Mouse (Mus musculus) heart, embryonic 10.5 days (tissue): Measurements from ENCODE around the gene Hmcn1. TPM values are rescaled to one million over a fixed set of nuclear protein-coding genes. Genes with fewer than 3 reads are reported as not detected.
A peak's percentile ranks its signal among the peaks of the same experiment; 100 is the strongest.

Experiments used
- DNase-seq: peaks from one replicate; pipeline ENCODE4 v3.0.0-alpha.2; 2017; ENCODE audit warnings: low spot score
- H3K27ac ChIP-seq: fragments of 300-500 bp; sonication (generic); 2 replicates; pipeline ENCODE4 v1.5.1; 2016; ENCODE audit warnings: mild to moderate bottlenecking
- H3K27me3 ChIP-seq: fragments of 300-500 bp; sonication (generic); 2 replicates; pipeline ENCODE4 v1.6.1; 2016; ENCODE audit warnings: mild to moderate bottlenecking; ENCODE audit not compliant: poor library complexity, insufficient read depth, severe bottlenecking
- H3K36me3 ChIP-seq: fragments of 300-500 bp; sonication (generic); 2 replicates; pipeline ENCODE4 v1.6.1; 2016; ENCODE audit warnings: mild to moderate bottlenecking, moderate library complexity
- H3K4me1 ChIP-seq: fragments of 300-500 bp; sonication (generic); 2 replicates; pipeline ENCODE4 v1.6.1; 2016; ENCODE audit warnings: mild to moderate bottlenecking
- H3K4me3 ChIP-seq: fragments of 300-500 bp; sonication (generic); 2 replicates; pipeline ENCODE4 v1.5.1; 2016; ENCODE audit warnings: mild to moderate bottlenecking, moderate library complexity
- H3K9me3 ChIP-seq: fragments of 300-500 bp; sonication (generic); 2 replicates; pipeline ENCODE4 v1.6.1; 2016; ENCODE audit warnings: mild to moderate bottlenecking, moderate library complexity
- WGBS: fragments of 180-500 bp; shearing (Covaris S2); methylation state at CpG from one replicate; pipeline ENCODE4 v1.1.7; 2016; 5-methylcytosine and 5-hydroxymethylcytosine counted together
- polyA plus RNA-seq: library from polyadenylated mRNA; unstranded; fragments of >200 nt; fragmentation: Nextera tagmentation; extraction: Ambion mirVana; gene quantifications from 2 replicates; pipeline ENCODE4 v1.2.1, GENCODE M21; 2016

Gene Hmcn1
- polyA plus RNA-seq, 1 experiment from 2014 or later, result 8.8 TPM

- H3K36me3 ChIP-seq, result no peaks in the 10 kb centered on the region
- no peaks in the 10 kb centered on the region for H3K4me1 ChIP-seq
- H3K4me3 ChIP-seq, result no peak overlapping the region
- no peak for DNase-seq
- no peak overlapping the region for H3K27ac ChIP-seq
- WGBS, result 77% methylated on average over 2 of the region's 2 CpGs
- no peaks in the 10 kb centered on the region for H3K27me3 ChIP-seq
- no peaks in the 10 kb centered on the region for H3K9me3 ChIP-seq
These were observed 26.1 kb upstream of the Hmcn1 start for GRCm38 (mm10) chr1:151019273-151019890.

- H3K36me3 ChIP-seq, result no peaks in the 10 kb centered on the region
- H3K27me3 ChIP-seq, result no peaks in the 10 kb centered on the region
- 28% methylated on average over 7 of the region's 7 CpGs for WGBS
- H3K27ac ChIP-seq, result no peak overlapping the region
- H3K4me3 ChIP-seq, result no peak overlapping the region
- DNase-seq, result no peak
- no peaks in the 10 kb centered on the region for H3K4me1 ChIP-seq
- H3K9me3 ChIP-seq, result no peaks in the 10 kb centered on the region
These were observed 17.8 kb upstream of the Hmcn1 start for GRCm38 (mm10) chr1:151011056-151011455.

GRCm38 (mm10) chr1:151009115-151009797 lies 16.0 kb upstream of the Hmcn1 start:
- Histone ChIP-seq H3K27ac (no peak overlapping the region), H3K4me1 (no peaks in the 10 kb centered on the region), H3K27me3 (no peaks in the 10 kb centered on the region), H3K4me3 (no peak overlapping the region), H3K9me3 (no peaks in the 10 kb centered on the region), H3K36me3 (no peaks in the 10 kb centered on the region)
- no peak for DNase-seq
- WGBS, result 29% methylated on average over 6 of the region's 6 CpGs

- 61% methylated on average over 4 of the region's 4 CpGs for WGBS
- H3K4me3 ChIP-seq, result no peak overlapping the region
- H3K9me3 ChIP-seq, result no peaks in the 10 kb centered on the region
- no peaks in the 10 kb centered on the region for H3K36me3 ChIP-seq
- H3K27me3 ChIP-seq, result no peaks in the 10 kb centered on the region
- H3K4me1 ChIP-seq, result no peaks in the 10 kb centered on the region
- H3K27ac ChIP-seq, result no peak overlapping the region
- DNase-seq, result no peak
These were observed 14.5 kb upstream of the Hmcn1 start for GRCm38 (mm10) chr1:151007747-151008146.

GRCm38 (mm10) chr1:151004007-151004406 lies 10.8 kb upstream of the Hmcn1 start:
- H3K36me3 ChIP-seq, result no peaks in the 10 kb centered on the region
- WGBS, result 73% methylated on average over 5 of the region's 5 CpGs
- no peak for DNase-seq
- H3K27ac ChIP-seq, result no peak overlapping the region
- H3K4me1 ChIP-seq, result peaks cover 23% of the 10 kb centered on the region
- H3K27me3 ChIP-seq, result no peaks in the 10 kb centered on the region
- H3K4me3 ChIP-seq, result no peak overlapping the region
- H3K9me3 ChIP-seq, result no peaks in the 10 kb centered on the region

- no peak for DNase-seq
- H3K4me1 ChIP-seq, result peaks cover 23% of the 10 kb centered on the region
- H3K4me3 ChIP-seq, result no peak overlapping the region
- H3K27ac ChIP-seq, result peak overlapping the region; percentile 50
- no peaks in the 10 kb centered on the region for H3K9me3 ChIP-seq
- 57% methylated on average over 8 of the region's 8 CpGs for WGBS
- H3K27me3 ChIP-seq, result no peaks in the 10 kb centered on the region
- no peaks in the 10 kb centered on the region for H3K36me3 ChIP-seq
These were observed 8.7 kb upstream of the Hmcn1 start for GRCm38 (mm10) chr1:151001868-151002428.

GRCm38 (mm10) chr1:151000714-151001113 lies 7.5 kb upstream of the Hmcn1 start:
- Histone ChIP-seq H3K27ac (peak overlapping the region; percentile 47; the same call in 1 of the 2 replicates), H3K27me3 (no peaks in the 10 kb centered on the region), H3K4me1 (peaks cover 23% of the 10 kb centered on the region), H3K4me3 (peak overlapping the region; percentile 15; the same call in 1 of the 2 replicates), H3K36me3 (no peaks in the 10 kb centered on the region), H3K9me3 (no peaks in the 10 kb centered on the region)
- 48% methylated on average over 13 of the region's 13 CpGs for WGBS
- DNase-seq, result no peak

GRCm38 (mm10) chr1:150994612-150995011 lies 1.4 kb upstream of the Hmcn1 start:
- H3K9me3 ChIP-seq, result no peaks in the 10 kb centered on the region
- H3K27ac ChIP-seq, result no peak overlapping the region
- no peak overlapping the region for H3K4me3 ChIP-seq
- H3K27me3 ChIP-seq, result no peaks in the 10 kb centered on the region
- 85% methylated on average over 2 of the region's 2 CpGs for whole genome bisulfite sequencing
- no peak for DNase-seq
- peaks cover 20% of the 10 kb centered on the region; the same call in 1 of the 2 replicates for H3K4me1 ChIP-seq
- H3K36me3 ChIP-seq, result no peaks in the 10 kb centered on the region

- WGBS, result 2% methylated on average over 6 of the region's 6 CpGs
These were observed 499 bp downstream of the Hmcn1 start for GRCm38 (mm10) chr1:150992711-150993161.

GRCm38 (mm10) chr1:150991745-150992554 lies 1.3 kb downstream of the Hmcn1 start:
- Histone ChIP-seq H3K9me3 (no peaks in the 10 kb centered on the region), H3K4me3 (peak overlapping the region; percentile 78), H3K27me3 (no peaks in the 10 kb centered on the region), H3K27ac (peak overlapping the region; percentile 95), H3K4me1 (peaks cover 30% of the 10 kb centered on the region; the same call in 1 of the 2 replicates), H3K36me3 (no peaks in the 10 kb centered on the region)
- WGBS, result 10% methylated on average over 10 of the region's 10 CpGs
- no peak for DNase-seq

More at GRCm38 (mm10) chr1:150992711-150993161, 499 bp downstream of the Hmcn1 start:
- no peak for DNase-seq
- peak overlapping the region; percentile 78 for H3K4me3 ChIP-seq
- H3K4me1 ChIP-seq, result peaks cover 29% of the 10 kb centered on the region; the same call in 1 of the 2 replicates
- H3K36me3 ChIP-seq, result no peaks in the 10 kb centered on the region
- H3K27ac ChIP-seq, result peak overlapping the region; percentile 95
- H3K9me3 ChIP-seq, result no peaks in the 10 kb centered on the region
- no peaks in the 10 kb centered on the region for H3K27me3 ChIP-seq

GRCm38 (mm10) chr1:150984888-150985287 lies 8.3 kb downstream of the Hmcn1 start:
- Histone ChIP-seq H3K27me3 (no peaks in the 10 kb centered on the region), H3K4me1 (peaks cover 38% of the 10 kb centered on the region), H3K27ac (0 out of 2 replicates have a peak overlapping the region, but pooled peaks have one; percentile 31), H3K9me3 (no peaks in the 10 kb centered on the region), H3K4me3 (no peak overlapping the region), H3K36me3 (no peaks in the 10 kb centered on the region)
- 30% methylated on average over 4 of the region's 4 CpGs for WGBS
- DNase-seq, result no peak

- DNase-seq, result no peak
- no peak overlapping the region for H3K4me3 ChIP-seq
- H3K36me3 ChIP-seq, result no peaks in the 10 kb centered on the region
- no peaks in the 10 kb centered on the region for H3K27me3 ChIP-seq
- peak overlapping the region; percentile 31; the same call in 1 of the 2 replicates for H3K27ac ChIP-seq
- H3K9me3 ChIP-seq, result no peaks in the 10 kb centered on the region
- WGBS, result 36% methylated on average over 6 of the region's 6 CpGs
- H3K4me1 ChIP-seq, result peaks cover 38% of the 10 kb centered on the region
These were observed 9.1 kb downstream of the Hmcn1 start for GRCm38 (mm10) chr1:150984092-150984503.
